Mouse (Mus musculus): ENCODE results near the gene Gm10642.

Gm10642 gene

DNA sequence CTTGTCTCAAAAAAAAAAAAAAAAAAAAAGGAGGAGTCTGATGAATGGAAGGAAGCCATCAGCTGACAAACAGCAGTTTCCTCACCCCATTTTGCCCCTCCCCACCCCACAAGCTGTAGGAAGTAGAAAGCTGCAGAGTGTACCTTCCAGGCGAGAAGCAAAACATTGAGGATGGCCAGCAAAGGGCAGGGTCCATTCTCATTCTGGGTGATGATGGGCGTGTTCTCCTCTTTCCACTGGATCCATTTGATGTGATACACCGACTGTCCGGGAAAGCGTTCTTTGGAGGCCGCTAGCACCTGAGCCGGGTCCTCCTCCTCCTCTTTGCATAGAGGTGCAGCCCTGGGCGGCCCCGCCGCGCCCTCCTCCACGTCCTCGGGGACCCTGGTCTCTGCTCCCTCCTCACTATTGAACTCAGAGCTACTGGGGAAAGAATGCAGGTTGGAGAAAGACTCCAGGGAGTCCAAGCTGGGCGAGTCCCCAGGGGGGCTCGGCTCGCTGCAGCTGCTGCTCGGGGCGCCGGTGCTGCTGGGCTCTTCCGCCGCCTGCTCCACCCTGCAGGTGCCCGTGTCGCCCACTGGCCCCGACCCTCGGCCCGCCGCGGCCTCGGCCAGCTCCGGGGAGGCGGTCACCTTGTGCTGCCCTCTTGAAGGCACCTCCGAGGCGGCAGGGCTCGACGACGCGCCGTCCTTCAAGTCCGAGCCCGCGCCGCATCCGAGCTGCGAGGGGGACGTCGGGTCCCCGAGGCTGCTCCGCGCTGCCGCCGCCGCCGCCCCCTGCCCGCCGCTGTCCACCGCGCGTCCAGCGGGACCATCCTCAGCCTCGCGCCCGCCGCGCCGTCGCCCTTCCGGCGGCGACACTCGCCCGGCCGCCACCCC lies at the start of gene Gm10642:
Gm10642 (plus strand) TSS at position 122 of the 878 bp plus-strand sequence.
- DNase-seq: peak; percentile 56

- no peak for DNase-seq
Measured at GRCm38 (mm10) chr9:70611026-70611673, 44.9 kb upstream of the Gm10642 start.

DNA sequence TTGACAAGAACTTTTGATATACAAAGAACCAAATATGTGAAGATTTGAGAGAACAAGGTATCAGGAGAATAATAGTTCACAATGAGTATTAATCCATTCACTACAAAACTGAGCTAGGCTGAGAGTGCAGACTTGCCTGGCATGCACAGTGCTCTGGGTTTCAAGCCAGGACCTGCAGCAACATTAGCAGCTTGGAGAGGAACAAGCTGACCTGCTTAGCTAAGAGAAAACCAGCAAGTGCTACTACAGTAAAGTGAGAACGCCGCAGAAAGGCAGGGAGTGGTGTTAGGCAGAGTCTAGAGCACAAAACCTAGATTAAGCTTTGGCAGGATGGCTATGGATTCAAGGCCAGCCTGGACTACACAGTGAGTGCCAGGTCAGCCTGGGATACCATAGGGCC lies 26.3 kb upstream of the Gm10642 start:
- DNase-seq: no peak

- no peak for DNase-seq
Measured at GRCm38 (mm10) chr9:70631665-70632064, 24.4 kb upstream of the Gm10642 start.

DNA sequence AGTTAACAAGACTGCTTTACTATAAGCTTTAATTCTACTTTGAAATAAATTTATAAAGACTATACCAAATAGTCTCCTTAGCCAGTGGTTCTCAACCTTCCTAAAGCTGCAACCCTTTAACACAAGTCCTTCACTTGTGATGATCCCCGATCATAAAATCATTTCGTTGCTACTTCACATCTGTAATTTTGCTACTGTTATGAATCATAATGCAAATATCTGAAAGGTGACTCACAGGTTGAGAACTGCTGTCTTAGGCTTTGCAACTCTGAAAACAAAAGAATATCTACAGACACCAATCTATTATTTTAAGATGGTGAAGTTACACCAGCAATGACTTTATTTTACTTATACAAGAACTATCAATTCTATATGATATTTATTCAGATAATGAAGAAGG lies 19.3 kb upstream of the Gm10642 start:
- DNase-seq: no peak

- no peak for DNase-seq
Measured at GRCm38 (mm10) chr9:70650260-70650659, 5.8 kb upstream of the Gm10642 start.

- DNase-seq: no peak
Measured at GRCm38 (mm10) chr9:70650994-70651393, 5.1 kb upstream of the Gm10642 start.

DNA sequence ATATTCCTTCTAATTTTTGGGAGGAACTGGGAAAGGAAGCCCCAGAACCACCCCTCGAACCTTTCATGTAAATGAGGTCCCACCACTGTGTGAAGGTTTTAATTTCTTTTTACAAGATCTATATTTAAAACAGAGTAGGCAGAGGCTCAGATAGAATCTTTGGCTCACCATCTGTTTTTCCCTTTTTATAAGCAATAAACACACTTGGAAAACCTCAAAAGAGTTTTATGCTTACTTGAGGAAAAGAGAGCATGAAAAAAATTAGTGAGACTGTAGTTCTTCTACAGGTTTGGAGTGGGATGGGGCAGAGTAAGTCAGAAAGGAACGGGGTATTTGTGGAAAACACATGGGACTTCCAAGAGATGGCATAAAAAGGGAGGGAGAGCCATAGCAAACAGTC lies 3.8 kb upstream of the Gm10642 start:
- DNase-seq: no peak

GRCm38 (mm10) chr9:70653875-70654274 lies 2.2 kb upstream of the Gm10642 start:
- no peak for DNase-seq

DNA sequence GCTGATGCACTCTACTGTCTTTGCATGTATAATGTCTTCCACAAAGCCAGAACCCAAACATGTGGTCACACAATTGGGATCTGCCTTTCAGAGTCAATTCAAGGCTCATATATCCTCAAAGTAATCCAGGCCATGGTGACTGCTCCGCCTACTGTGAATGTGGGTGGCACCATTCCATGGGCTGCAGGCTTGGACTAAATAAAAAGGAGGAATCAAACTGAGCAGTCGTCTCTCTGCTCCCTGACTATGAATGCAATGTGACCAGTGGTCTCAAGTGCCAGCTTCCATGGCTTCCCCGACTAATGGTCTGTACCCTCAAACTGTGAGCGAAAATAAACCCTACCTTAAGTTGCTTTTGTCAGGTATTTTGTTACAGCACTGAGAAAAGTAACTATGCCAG lies 1.6 kb upstream of the Gm10642 start:
- no peak for DNase-seq

DNA sequence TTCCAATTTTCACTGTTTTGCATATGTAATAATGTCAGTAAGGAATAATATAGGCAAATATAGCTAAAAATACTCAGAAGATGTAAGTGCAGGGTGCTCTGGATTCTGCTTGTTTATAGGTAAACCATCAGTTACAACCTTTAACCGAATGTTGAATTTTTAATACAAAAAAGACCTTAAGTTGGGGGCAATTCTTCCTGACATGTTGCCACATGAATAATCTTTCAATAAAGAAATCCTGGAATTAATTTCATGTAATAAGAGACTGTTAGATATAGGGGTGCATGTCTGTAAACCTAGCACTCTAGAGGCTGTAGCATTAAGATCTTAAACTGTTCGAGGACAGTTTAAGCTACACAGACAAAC lies 304 bp upstream of the Gm10642 start:
- no peak for DNase-seq

GRCm38 (mm10) chr9:70657013-70657967 lies 1.2 kb downstream of the Gm10642 start, which contains the start of gene Mindy2:
Mindy2 (minus strand) TSS chr9:70657174.
- DNase-seq: peak; percentile 99

DNA sequence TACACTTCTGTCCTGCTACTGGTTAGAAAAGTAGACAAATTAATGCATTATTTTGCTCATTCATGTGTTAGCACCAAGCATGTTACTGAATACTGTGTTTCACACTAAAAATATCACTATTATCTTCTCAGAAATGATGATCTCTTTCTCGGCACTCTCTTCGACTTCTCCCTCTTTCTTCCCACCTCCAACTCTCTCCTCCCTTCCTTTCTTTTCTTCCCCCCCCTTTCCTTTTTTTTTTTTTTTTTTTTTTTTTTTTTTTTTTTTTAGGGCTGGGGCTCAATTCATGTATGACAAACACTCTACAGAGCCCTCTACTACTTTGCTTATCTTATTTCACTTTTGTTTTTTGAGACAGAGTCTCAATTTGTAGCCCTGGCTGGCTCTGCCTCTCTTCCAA lies 2.2 kb downstream of the Gm10642 start:
- DNase-seq: no peak

DNA sequence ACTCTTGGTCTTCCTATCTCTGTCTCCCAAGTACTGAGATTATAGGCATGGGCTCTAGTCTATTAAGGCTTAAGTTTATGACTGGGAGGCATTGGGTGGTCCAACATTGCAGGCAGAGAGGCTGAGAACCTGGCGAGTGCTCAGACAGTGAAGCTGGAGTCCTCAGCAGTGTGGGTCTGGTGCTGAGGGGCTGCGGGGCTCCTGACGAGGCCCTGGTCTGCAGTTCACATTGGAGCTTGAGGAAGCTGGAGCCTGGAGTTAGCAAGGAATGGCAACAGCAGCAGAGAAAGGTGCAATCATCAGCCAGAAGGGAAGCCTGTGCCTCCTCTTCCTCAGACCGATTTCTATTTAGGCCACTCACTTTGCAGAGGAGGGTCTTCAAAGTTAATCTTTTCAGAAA lies 8.8 kb downstream of the Gm10642 start:
- DNase-seq: no peak

DNA sequence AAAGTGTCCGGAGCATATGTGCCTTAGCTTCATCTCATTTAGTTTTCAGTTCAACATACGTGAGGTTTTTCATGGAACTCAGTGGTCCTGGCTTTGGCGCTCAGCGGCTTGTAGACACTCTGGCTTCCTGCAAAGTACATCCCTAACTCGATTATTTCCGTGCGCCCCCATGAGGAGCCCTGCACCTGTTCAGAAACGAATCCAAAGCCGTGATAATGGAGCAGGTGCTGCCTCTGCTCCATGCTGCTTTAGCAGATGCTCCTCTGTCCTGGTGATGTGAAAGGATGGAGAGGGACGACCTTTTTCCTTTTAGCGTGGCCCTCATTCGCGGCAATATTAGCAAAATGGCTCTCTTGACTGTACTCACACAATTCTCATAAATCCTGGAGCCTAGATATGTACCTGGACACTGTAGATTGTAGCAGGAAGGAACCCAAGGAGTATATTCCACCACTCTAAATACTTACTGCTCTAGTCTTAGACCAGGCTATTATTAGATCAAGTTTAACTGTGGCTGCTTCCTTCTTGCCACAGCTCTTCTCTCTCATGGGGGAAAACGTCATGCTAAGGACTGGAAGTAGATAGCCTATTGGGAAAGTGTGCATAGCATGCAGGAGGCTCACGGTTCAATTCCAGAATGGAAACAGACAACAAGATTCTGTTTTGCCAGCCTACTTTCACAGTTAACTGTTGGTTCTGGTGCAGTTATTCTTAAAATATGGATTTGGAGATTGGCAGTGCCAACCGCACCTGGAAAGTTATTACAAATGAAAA lies 9.5 kb downstream of the Gm10642 start:
- no peak for DNase-seq

- DNase-seq: no peak
Measured at GRCm38 (mm10) chr9:70666811-70667210, 10.8 kb downstream of the Gm10642 start.

DNA sequence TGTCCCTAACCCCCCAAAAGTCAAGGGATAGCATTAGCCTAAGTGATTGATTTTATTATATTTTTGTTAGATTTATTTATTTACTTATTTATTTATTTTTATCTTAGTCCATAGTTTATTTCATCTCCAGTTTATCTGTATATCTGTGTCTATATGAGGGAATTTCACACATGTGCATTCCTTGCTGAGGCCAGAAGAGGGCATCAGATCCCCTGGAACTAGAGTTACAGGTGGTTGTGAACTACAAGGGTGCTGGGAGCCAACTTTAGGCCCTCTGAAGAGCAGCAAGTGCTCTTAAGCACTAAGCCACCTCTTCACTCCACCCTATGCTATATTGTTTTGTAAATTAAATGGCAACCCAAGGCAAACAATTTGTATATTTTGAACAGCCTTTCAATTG lies 12.0 kb downstream of the Gm10642 start:
- DNase-seq: no peak

GRCm38 (mm10) chr9:70669197-70669596 lies 13.1 kb downstream of the Gm10642 start:
- DNase-seq: no peak

DNA sequence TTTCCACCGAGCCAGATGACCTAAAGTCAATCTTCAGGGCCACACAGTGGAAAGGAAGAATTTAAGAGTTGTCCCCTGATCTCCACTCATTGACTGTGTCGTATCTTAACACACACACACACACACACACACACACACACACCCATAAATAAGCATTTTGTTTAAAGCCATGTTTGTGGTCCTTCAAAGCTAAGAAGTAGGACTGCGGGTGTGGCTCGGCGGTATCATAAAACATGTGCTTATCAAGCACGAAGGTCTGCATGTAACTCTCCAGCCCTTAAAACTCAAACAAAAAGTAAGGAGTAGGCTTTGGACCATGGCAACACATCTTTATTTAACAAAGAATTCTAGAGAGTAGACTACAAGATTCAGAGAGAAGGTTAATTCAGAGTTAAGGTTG lies 14.3 kb downstream of the Gm10642 start:
- DNase-seq: no peak

GRCm38 (mm10) chr9:70671278-70671677 lies 15.2 kb downstream of the Gm10642 start:
- no peak for DNase-seq

DNA sequence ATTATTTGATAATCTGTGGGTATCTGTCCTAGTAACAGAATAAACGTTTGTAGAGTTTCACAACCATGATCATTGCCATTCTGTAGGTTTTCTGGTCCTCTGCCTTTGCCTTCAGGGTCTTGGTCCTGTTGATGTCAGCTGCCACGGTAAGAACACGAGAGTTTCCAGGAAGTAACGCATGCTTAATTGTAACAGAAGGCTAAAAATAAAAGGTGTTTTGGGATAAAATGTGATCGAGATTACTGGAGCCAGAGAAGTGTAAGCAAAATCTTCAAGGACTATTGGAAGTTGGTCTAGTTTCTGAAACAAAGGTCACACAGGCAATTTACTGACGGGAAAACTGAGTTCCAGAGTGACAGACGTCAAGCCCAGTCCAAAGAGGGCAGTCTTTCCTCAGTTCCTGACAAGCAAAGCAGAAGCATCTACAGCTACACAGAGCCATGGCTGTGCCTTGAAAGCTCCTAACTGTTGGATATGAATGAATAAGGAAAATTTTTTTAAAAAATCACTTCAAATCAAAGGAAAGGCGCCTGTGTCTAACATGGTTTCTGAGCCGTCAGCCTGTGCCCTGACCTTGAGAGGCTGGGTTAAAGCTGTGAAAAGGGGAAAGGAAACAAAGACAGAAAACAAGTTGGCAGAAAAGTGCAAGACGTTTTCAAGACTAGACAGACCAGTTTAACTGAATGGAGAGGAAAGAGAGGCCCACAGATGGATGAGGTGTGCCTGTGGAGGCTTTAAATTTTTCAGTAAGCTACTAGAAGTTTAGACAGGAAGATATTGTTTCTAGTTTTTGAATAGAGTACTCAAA lies 15.9 kb downstream of the Gm10642 start:
- DNase-seq: peak; percentile 12

DNA sequence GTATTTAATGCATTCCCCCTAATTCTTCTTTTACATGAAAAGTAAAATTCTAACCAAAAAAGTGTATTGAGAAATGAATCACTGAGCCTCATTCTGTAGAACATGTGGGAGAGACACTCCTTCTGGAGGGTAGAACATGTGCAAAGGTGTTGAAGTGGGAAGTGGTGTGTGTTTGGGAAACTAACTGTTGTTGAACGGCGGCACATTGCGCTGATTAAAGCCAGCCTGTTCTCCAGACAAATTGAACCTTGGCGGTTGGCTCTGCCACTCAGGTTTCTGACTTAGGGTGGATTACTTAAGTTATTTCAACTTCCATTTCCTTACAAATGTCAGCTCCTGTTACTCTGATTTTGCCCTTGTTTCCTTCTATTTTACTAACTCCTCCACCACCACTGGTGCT lies 17.6 kb downstream of the Gm10642 start:
- DNase-seq: no peak

Data from retina, postnatal 1 day (tissue).